In the genomic region with DNA sequence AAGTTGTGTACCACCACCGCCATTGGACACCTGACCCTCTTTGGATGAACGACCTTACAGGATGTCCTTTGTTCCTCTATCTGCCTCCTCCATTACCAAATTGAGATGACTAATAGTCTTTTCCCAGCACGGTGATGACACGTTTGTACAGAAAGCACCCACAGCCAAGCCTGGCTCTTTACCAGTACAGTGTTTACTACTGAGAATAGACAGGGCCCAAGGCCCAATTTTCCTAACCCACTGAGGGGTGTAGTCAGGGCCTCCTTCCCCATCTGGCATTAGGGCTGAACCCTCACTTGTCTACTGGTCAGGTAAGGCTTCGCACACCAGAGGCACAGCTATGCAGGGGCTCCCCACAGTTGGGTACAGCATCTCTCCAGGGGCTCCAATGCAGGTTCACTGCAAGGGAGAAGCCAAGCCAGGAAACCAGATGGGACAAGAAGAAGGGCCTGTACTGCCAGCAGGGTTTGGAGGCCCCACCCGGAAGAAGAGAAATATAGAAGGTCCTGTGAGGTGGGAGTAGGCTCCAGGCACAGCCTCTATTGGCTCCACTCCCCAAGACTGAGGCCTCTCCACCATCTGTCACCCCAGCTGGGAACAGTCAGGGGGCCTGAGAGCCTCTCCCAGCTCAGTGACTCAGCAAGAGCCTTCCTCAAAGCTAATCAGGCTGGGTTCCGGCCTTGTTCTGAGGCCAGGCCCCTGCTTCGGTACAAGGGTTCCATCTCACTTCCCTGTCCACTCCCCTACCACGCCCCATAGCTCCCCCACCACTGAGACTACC, we compare ENCODE assay signal across 8 mouse cellular contexts. TPM values are rescaled to one million over a fixed set of nuclear protein-coding genes. Genes with fewer than 3 reads are reported as not detected.
A peak's percentile ranks its signal among the peaks of the same experiment; 100 is the strongest.
DNase-seq lines count a peak whose midpoint lies in the region; ATAC-seq lines count a peak whose summit lies in the region.

No protein-coding gene starts in this region.

- H3K4me1 ChIP-seq in embryonic facial prominence, embryonic 13.5 days = peaks cover 12% of the 10 kb centered on the region
- peaks cover 9% of the 10 kb centered on the region for H3K4me1 ChIP-seq in kidney, embryonic 14.5 days (ENCODE audit: control insufficient read depth, insufficient read depth, low read length)
- peaks cover 13% of the 10 kb centered on the region for H3K4me1 ChIP-seq in limb, embryonic 15.5 days

- H3K4me2 ChIP-seq in embryonic facial prominence, embryonic 13.5 days = no peak overlapping the region
- no peak overlapping the region for H3K4me2 ChIP-seq in kidney, embryonic 14.5 days (replicated peaks; ENCODE audit: low read depth, low read length)
- no peak overlapping the region for H3K4me2 ChIP-seq in limb, embryonic 15.5 days

- 70% methylated on average over 9 of the region's 9 CpGs for WGBS in embryonic facial prominence, embryonic 13.5 days
- WGBS in kidney, embryonic 14.5 days = 46% methylated on average over 8 of the region's 9 CpGs
- 55% methylated on average over 9 of the region's 9 CpGs for WGBS in limb, embryonic 15.5 days

- peak; percentile 52 to 53 for DNase-seq in B cell, adult 2 months
- DNase-seq in adrenal gland, adult 8-10 months = peak; percentile 66
- DNase-seq in heart, adult 9 months (ENCODE audit: low spot score in 2 of 2) = peak; percentile 90 to 93

- no peaks in the 10 kb centered on the region for H3K27me3 ChIP-seq in embryonic facial prominence, embryonic 13.5 days
- no peaks in the 10 kb centered on the region for H3K27me3 ChIP-seq in kidney, embryonic 14.5 days (ENCODE audit: control insufficient read depth, insufficient read depth, low read length)
- H3K27me3 ChIP-seq in limb, embryonic 15.5 days = no peaks in the 10 kb centered on the region

- no peaks in the 10 kb centered on the region for H3K9me3 ChIP-seq in embryonic facial prominence, embryonic 13.5 days
- H3K9me3 ChIP-seq in kidney, embryonic 14.5 days (ENCODE audit: control insufficient read depth, low read length) = no peaks in the 10 kb centered on the region
- no peaks in the 10 kb centered on the region for H3K9me3 ChIP-seq in limb, embryonic 15.5 days

- H3K36me3 ChIP-seq in embryonic facial prominence, embryonic 13.5 days = peaks cover 28% of the 10 kb centered on the region
- peaks cover 10% of the 10 kb centered on the region; the same call in 1 of the 2 replicates for H3K36me3 ChIP-seq in kidney, embryonic 14.5 days (ENCODE audit: control insufficient read depth, insufficient read depth, low read length)
- H3K36me3 ChIP-seq in limb, embryonic 15.5 days = peaks cover 21% of the 10 kb centered on the region

- peak overlapping the region; percentile 40; the same call in 1 of the 2 replicates for H3K9ac ChIP-seq in embryonic facial prominence, embryonic 13.5 days
- peak overlapping the region; percentile 45 for H3K9ac ChIP-seq in kidney, embryonic 14.5 days (ENCODE audit: low read depth, low read length)
- H3K9ac ChIP-seq in limb, embryonic 15.5 days = no peak overlapping the region

- H3K27ac ChIP-seq in embryonic facial prominence, embryonic 13.5 days = peak overlapping the region; percentile 22; the same call in 1 of the 2 replicates
- peak overlapping the region; percentile 77; the same call in 1 of the 2 replicates for H3K27ac ChIP-seq in kidney, embryonic 14.5 days (ENCODE audit: low read depth, low read length)
- peak overlapping the region; percentile 61 for H3K27ac ChIP-seq in limb, embryonic 15.5 days

- 0 out of 2 replicates have a peak, but pooled peaks have one; percentile 35 for ATAC-seq in embryonic facial prominence, embryonic 13.5 days (ENCODE audit: insufficient number of reproducible peaks, insufficient read depth, low FRiP score, low TSS enrichment, low read depth)
- peak; percentile 83 for ATAC-seq in kidney, embryonic 14.5 days (ENCODE audit: low FRiP score, low TSS enrichment)
- ATAC-seq in limb, embryonic 15.5 days (ENCODE audit: insufficient number of reproducible peaks, low FRiP score, low TSS enrichment, low read depth) = peak; percentile 61; the same call in 1 of the 2 replicates
- peak; percentile 91 for ATAC-seq in monocyte, adult 5-6 weeks (replicated peaks; ENCODE audit: insufficient number of reproducible peaks, low FRiP score, low TSS enrichment, poor library complexity, severe bottlenecking)
- ATAC-seq in CD4-positive, CD25-positive, alpha-beta regulatory T cell, adult 4 months = no peak

- H3K4me3 ChIP-seq in embryonic facial prominence, embryonic 13.5 days = no peak overlapping the region
- H3K4me3 ChIP-seq in kidney, embryonic 14.5 days (ENCODE audit: low read length) = no peak overlapping the region
- no peak overlapping the region for H3K4me3 ChIP-seq in limb, embryonic 15.5 days

RNA-seq across cellular contexts. Expression of a gene that starts 6.0 kb away (rescaled TPM):
- 100 to 1,000 TPM; 117 to 186 (median 125) TPM for total RNA-seq in adrenal gland, adult 8-10 months (2022)
- polyA plus RNA-seq in embryonic facial prominence, embryonic 13.5 days (2015; fragmentation: Nextera tagmentation; extraction: Ambion mirVana) = 5.3 and 7.1 TPM in 2 replicates
- polyA plus RNA-seq in kidney, embryonic 14.5 days (2014; fragmentation: Nextera tagmentation; extraction: Ambion mirVana) = 7.7 and 9.7 TPM in 2 replicates
- 13.1 and 17.0 TPM in 2 replicates for polyA plus RNA-seq in limb, embryonic 15.5 days (2015; fragmentation: Nextera tagmentation; extraction: Ambion mirVana)
- 95.0 to 131 TPM (median 111 TPM) in 3 replicates for total RNA-seq in monocyte, adult 5-6 weeks (2017)
- 10 to 100 TPM; 13.7 to 20.9 TPM for polyA plus RNA-seq in CD4-positive, CD25-positive, alpha-beta regulatory T cell, adult 4 months (2017; shearing (Covaris generic))

RNA-seq across cellular contexts. Expression of a gene that starts 7.9 kb away (rescaled TPM):
- total RNA-seq in adrenal gland, adult 8-10 months (2022) = 1 to 10 TPM in 1 of 4 experiments, not detected in 3; 1.5 TPM
- 0.47 TPM in 1 of 2 replicates, not detected in the other for polyA plus RNA-seq in embryonic facial prominence, embryonic 13.5 days (2015; fragmentation: Nextera tagmentation; extraction: Ambion mirVana)
- 0.31 and 0.38 TPM in 2 replicates for polyA plus RNA-seq in kidney, embryonic 14.5 days (2014; fragmentation: Nextera tagmentation; extraction: Ambion mirVana)
- polyA plus RNA-seq in limb, embryonic 15.5 days (2015; fragmentation: Nextera tagmentation; extraction: Ambion mirVana) = 0.63 and 1.8 TPM in 2 replicates
- total RNA-seq in monocyte, adult 5-6 weeks (2017) = 2.9 to 7.8 TPM (median 5.2 TPM) in 3 replicates
- polyA plus RNA-seq in CD4-positive, CD25-positive, alpha-beta regulatory T cell, adult 4 months (2017; shearing (Covaris generic)) = 1 to 10 TPM; 1.3 to 2.4 TPM

RNA-seq across cellular contexts. Expression of a gene that starts 8.7 kb away (rescaled TPM):
- total RNA-seq in adrenal gland, adult 8-10 months (2022) = 10 to 100 TPM in 3 of 4 experiments, 1 to 10 TPM in 1; 7.5 to 36.1 (median 14.3) TPM
- polyA plus RNA-seq in embryonic facial prominence, embryonic 13.5 days (2015; fragmentation: Nextera tagmentation; extraction: Ambion mirVana) = 50.4 and 53.7 TPM in 2 replicates
- polyA plus RNA-seq in kidney, embryonic 14.5 days (2014; fragmentation: Nextera tagmentation; extraction: Ambion mirVana) = 41.3 and 89.2 TPM in 2 replicates
- polyA plus RNA-seq in limb, embryonic 15.5 days (2015; fragmentation: Nextera tagmentation; extraction: Ambion mirVana) = 46.7 and 85.6 TPM in 2 replicates
- 3.8 to 52.6 TPM (median 4.4 TPM) in 3 replicates for total RNA-seq in monocyte, adult 5-6 weeks (2017)
- 10 to 100 TPM; 49.2 to 70.1 TPM for polyA plus RNA-seq in CD4-positive, CD25-positive, alpha-beta regulatory T cell, adult 4 months (2017; shearing (Covaris generic))

RNA-seq across cellular contexts. Expression of a gene that starts 12.5 kb away (rescaled TPM):
- 10 to 100 TPM in 3 of 4 experiments, 1 to 10 TPM in 1; 5.5 to 40.3 (median 28.9) TPM for total RNA-seq in adrenal gland, adult 8-10 months (2022)
- polyA plus RNA-seq in embryonic facial prominence, embryonic 13.5 days (2015; fragmentation: Nextera tagmentation; extraction: Ambion mirVana) = 83.4 and 89.6 TPM in 2 replicates
- polyA plus RNA-seq in kidney, embryonic 14.5 days (2014; fragmentation: Nextera tagmentation; extraction: Ambion mirVana) = 21.8 and 65.4 TPM in 2 replicates
- 28.9 and 58.2 TPM in 2 replicates for polyA plus RNA-seq in limb, embryonic 15.5 days (2015; fragmentation: Nextera tagmentation; extraction: Ambion mirVana)
- 6.4 to 36.5 TPM (median 36.3 TPM) in 3 replicates for total RNA-seq in monocyte, adult 5-6 weeks (2017)
- 10 to 100 TPM; 12.5 to 49.1 TPM for polyA plus RNA-seq in CD4-positive, CD25-positive, alpha-beta regulatory T cell, adult 4 months (2017; shearing (Covaris generic))

RNA-seq across cellular contexts. Expression of a gene that starts 12.6 kb away (rescaled TPM):
- total RNA-seq in adrenal gland, adult 8-10 months (2022) = 1 to 10 TPM; 2.4 to 8.7 (median 6.4) TPM
- polyA plus RNA-seq in embryonic facial prominence, embryonic 13.5 days (2015; fragmentation: Nextera tagmentation; extraction: Ambion mirVana) = 13.1 and 16.9 TPM in 2 replicates
- 4.1 and 9.6 TPM in 2 replicates for polyA plus RNA-seq in kidney, embryonic 14.5 days (2014; fragmentation: Nextera tagmentation; extraction: Ambion mirVana)
- polyA plus RNA-seq in limb, embryonic 15.5 days (2015; fragmentation: Nextera tagmentation; extraction: Ambion mirVana) = 16.5 and 17.5 TPM in 2 replicates
- total RNA-seq in monocyte, adult 5-6 weeks (2017) = not detected in 3 replicates
- polyA plus RNA-seq in CD4-positive, CD25-positive, alpha-beta regulatory T cell, adult 4 months (2017; shearing (Covaris generic)) = 1 to 10 TPM; 2.6 to 3.3 TPM

Comparison
In these comparisons a context has a peak if more than half of its experiments do, and no peak if none do; other contexts are left out.
1. H3K27ac ChIP-seq: peak in every context shown above with its lines; median percentile 77 in kidney, embryonic 14.5 days; 61 in limb, embryonic 15.5 days; 22 in embryonic facial prominence, embryonic 13.5 days.